Mouse (Mus musculus) cerebellum, postnatal 14 days (tissue): ENCODE results near the gene Yipf3.

Experiments used
- DNase-seq, 2 experiments: peaks; one replicate each; pipeline ENCODE4 v3.0.0; 2021; ENCODE audit warnings: mixed read lengths in 2 of 2

Yipf3 gene

DNA sequence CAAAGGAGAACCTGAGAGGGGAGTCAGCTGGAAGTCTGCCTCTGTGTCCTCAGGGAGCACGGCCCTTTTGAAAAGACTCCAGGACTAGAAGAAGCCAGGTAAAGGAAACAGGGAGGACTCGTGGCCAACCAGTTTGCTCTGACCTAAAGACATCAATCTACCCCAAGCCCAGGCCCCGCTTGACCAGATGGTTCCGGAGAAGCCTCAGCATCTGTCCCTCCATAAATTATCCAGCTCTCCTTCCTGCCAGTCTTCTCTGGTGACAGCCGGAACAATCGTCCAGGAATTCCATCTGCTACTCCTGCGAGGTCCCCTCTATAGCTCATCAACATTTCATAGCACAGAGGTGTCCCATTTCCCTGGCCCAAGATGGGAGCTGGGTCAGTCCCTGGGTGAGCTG, 36.8 kb downstream of the Yipf3 start:
- DNase-seq, result no peak

GRCm38 (mm10) chr17:46285407-46285806, 37.5 kb downstream of the Yipf3 start:
- no peak for DNase-seq

GRCm38 (mm10) chr17:46287678-46288095, 39.8 kb downstream of the Yipf3 start:
- DNase-seq, result no peak

DNA sequence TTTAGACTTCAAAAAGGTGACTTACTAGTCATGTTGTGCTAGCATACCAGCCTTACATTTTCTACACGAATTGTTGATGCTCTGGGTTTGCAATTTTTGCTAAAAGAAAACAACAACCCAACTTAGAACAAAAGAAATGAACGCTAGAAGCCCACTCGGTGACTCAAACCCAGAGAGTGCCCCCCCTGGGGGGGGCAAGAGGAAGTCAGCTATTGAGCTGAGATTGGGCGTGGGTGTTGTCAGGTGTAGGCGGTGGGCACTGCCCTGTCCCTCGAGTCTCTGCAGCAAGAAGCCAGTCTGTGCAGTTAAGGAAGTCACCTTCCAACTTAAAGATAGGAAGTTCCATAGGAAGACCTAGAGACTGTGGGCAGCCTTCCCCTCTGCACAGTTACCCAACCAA, 48.7 kb downstream of the Yipf3 start:
- DNase-seq, result no peak

- no peak for DNase-seq
These were observed 49.1 kb downstream of the Yipf3 start for GRCm38 (mm10) chr17:46297028-46297363.

DNA sequence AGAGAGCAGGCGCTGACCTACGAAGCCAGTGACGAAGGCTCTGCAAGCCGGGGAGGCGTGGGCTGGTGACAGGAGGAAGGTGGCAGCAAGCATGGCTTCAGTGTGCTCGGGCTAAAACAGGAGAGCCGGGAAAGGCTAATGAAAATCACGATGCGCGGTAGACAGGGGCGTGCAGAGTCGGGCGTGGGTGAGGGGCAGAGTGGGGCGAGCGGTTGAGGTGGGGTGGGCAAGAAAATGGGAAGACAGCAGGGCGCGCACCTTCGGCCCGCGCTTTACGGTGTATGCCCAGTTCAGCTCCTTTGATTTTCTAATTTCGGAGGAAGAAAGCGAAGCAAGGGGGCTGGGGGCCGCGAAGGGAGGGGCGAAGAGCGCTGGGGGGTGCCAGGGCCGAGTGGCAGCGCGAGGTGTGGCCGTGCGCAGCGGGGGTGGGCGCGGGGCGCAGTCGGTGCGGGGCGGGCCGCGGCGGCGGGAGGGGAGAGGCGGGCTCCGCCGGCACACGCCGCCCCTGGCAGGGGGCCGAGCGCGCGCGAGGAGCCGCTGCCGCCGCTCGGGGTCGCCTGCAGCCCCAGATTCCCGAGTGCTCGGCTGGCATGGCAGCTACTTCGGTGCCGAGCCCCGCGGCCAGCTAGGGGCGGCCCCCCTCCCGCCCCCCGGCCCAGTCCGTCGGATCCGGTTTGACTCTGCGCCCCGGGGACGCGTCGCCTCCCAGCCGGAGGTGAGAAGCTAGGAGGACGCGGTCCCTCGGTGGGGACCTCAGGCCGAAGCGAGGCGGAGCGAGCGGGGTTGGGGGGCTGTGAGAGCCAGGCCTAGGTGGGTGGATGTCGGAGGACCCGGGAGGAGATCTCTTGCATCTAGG, 49.7 kb downstream of the Yipf3 start, which contains the start of gene Dlk2:
Dlk2 (plus strand) TSS at position 58 of the 856 bp plus-strand sequence.
- DNase-seq, result peak; percentile 31 to 40

DNA sequence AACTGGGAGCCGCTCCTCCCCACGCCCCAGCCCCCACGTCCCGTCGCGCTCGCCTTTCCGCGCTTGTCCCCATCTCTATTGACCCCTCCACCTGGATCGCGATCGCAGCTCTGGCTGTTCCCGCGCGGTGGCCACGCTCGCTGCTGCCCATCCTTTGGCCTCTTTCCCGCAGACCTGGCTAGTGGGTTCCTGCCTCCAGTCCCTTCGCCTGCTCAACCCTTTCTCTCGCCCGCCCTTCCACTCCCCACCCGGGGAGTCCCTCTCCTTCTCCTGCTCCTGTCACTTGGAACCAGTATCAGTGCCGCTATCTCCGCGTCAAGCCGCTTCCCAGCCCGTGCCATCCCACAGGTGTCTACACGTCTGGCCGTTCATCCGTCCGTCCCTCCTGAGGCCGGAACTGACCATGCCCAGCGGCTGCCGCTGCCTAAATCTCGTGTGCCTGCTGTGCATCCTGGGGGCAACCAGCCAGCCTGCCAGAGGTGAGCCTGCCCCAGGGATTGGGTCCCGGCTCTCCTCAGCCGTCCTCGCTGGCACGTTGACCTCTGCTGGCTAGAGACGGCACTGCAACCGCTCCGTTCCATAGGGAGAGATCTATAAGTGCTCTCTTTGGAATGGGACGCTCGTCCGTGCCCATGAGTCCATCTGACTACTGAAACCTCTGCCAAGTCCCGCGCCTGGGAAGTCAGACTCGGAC, 50.5 kb downstream of the Yipf3 start:
- DNase-seq, result peak; percentile 89 to 90

- no peak for DNase-seq
These were observed 54.0 kb downstream of the Yipf3 start for GRCm38 (mm10) chr17:46301892-46302291.
